Mouse (Mus musculus) kidney, postnatal 25 days (tissue): ENCODE measurements around the gene Serpinb1b.
A peak's percentile ranks its signal among the peaks of the same experiment; 100 is the strongest.
"Not testable (repeated sequence)": the region's sequence is repeated elsewhere in the genome, so short reads cannot be mapped to it uniquely, and the experiment has no call there.

Experiments
- DNase-seq, 2 experiments: peaks; one replicate each; pipeline ENCODE4 v3.0.0; 2021; ENCODE audit warnings: mixed read lengths in 2 of 2

The Serpinb1b gene

GRCm38 (mm10) chr13:33078056-33078705 lies at the start of gene Serpinb1b:
TSS of gene Serpinb1b (plus strand) at chr13:33078575.
- DNase-seq = no peak

GRCm38 (mm10) chr13:33029478-33029877 lies 48.9 kb upstream of the Serpinb1b start:
- not testable (repeated sequence) for DNase-seq

GRCm38 (mm10) chr13:33030281-33030680 lies 48.1 kb upstream of the Serpinb1b start:
- DNase-seq = no peak

GRCm38 (mm10) chr13:33035506-33035905 lies 42.9 kb upstream of the Serpinb1b start:
- DNase-seq = no peak

DNA sequence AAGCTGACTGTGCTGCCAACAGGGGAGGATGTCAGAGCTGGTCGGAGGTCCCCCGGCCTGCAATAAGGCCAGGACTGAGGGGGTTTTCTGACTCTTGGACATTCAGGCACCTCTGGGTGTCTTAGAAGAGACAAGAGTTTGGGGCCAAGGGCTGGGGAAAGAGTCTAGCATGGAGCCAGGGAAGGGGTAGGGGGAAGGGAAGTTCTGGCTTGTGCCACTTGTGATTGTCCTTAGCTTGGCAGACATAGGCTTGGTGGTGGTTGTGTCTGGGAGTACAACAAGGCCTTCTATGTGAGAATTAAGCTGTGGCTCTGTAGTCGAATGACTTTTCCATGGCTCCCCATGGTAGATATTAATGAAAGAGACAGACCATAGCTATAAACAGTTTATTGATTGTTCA lies 34.8 kb upstream of the Serpinb1b start:
- no peak for DNase-seq

- no peak for DNase-seq
These were observed 31.1 kb upstream of the Serpinb1b start for GRCm38 (mm10) chr13:33047234-33047633.

GRCm38 (mm10) chr13:33048187-33048586 lies 30.2 kb upstream of the Serpinb1b start:
- no peak for DNase-seq

- no peak for DNase-seq
These were observed 26.7 kb upstream of the Serpinb1b start for GRCm38 (mm10) chr13:33051697-33052096.

DNA sequence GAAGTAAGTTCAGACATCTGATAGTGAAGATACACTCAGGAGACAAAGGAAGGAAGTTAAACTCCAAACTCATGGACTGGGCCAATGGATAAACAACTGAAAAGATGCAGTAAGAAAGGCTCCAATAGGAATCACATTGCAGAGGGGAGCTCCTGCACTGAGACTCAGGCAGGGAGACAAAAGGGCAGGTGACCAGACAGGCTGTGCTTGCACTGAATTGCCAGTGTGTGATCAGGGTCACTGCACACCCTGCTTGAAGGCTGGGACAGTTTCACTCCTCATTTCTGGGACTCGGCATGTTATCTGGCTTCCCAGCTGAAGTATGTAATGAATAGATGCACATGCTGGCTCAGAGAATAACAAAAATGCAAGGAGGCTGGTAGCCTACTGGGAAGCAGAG lies 15.3 kb upstream of the Serpinb1b start:
- peak in 1 of 2 experiments; percentile 2 for DNase-seq

- DNase-seq = no peak
These were observed 10.9 kb upstream of the Serpinb1b start for GRCm38 (mm10) chr13:33067387-33067977.

DNA sequence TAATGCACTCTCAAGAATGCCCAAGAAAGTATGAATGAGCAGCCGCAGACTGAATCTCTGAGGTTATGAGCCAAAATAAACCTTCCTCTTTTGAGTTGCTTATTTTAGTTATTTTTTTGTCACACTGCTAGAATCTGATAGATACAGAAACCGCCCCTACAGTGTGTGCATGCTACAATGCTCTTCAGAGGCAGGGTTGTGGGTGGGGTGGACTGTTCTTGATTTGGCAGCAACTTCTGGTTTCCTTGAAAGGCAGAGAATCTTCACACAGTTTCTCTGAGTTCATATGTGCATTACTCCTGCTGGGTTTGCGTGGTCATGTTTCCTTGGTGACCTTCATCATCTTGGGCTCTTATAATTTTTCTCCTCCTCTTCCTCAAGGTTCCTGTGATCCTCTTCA lies 10.2 kb upstream of the Serpinb1b start:
- DNase-seq = no peak

- no peak for DNase-seq
These were observed 6.6 kb upstream of the Serpinb1b start for GRCm38 (mm10) chr13:33071776-33072175.

- DNase-seq = peak; percentile 53 to 66
These were observed 4.3 kb upstream of the Serpinb1b start for GRCm38 (mm10) chr13:33074029-33074428.

DNA sequence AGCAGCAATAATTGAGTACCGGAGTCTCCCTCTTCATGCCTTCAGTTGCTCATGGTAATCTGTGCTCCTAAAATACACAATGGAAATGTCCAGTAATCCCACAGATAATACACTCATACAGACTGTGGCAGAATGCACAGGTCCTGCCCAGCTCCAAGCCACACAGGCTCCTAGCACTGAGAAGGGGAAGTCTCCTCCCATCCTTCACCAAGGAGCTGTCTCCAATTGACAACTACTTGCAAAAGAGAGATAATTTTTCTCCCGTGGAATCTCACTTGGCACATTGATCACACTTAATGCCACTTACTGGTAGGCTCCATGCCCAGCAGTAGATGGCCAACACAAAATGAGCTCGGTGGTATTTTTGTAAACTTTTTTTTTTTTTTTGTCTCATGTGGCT lies 2.1 kb upstream of the Serpinb1b start:
- no peak for DNase-seq

- DNase-seq = no peak
These were observed 1.2 kb upstream of the Serpinb1b start for GRCm38 (mm10) chr13:33077026-33077685.

DNA sequence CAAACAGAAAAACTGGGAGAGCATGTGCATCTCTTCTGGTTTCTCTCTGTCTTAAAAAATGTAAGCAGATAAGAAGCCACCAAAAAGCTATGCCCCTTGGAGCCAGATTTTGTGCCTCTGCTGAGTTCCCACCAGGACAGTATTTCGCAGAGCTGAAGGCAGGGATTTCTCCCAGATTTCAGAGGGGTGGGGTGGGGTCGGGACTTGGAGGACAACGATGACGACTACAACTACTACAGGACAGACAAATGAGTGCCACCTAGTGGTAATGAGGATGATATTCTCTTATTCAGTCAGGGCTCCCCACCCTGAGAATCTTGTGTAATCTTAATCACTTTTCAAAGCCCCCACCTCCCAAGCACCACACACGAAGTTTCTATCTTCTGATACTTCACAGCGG lies 1.0 kb downstream of the Serpinb1b start:
- DNase-seq = no peak

DNA sequence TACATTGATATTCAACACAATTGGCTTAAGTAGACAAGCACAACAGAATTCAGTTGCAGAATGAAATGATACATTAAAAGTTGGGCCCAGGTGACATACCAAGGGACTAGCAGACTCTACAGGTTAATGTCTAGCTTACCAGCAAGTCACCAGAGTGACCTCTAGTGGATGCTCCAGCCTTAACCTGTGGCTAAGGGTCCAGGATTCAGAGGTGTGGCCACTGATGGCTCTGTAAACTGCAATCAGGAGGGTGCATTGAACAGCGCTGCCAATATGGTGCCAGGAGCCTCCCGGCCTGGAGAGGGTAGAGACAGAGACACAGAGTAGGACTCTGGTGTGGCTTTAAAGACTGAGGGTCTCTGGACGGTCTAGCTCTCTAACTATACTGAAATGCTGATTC lies 2.0 kb downstream of the Serpinb1b start:
- peak; percentile 35 to 59 for DNase-seq

GRCm38 (mm10) chr13:33083834-33084233 lies 5.5 kb downstream of the Serpinb1b start:
- DNase-seq = no peak

GRCm38 (mm10) chr13:33084975-33085694 lies 6.8 kb downstream of the Serpinb1b start:
- DNase-seq = no peak

DNA sequence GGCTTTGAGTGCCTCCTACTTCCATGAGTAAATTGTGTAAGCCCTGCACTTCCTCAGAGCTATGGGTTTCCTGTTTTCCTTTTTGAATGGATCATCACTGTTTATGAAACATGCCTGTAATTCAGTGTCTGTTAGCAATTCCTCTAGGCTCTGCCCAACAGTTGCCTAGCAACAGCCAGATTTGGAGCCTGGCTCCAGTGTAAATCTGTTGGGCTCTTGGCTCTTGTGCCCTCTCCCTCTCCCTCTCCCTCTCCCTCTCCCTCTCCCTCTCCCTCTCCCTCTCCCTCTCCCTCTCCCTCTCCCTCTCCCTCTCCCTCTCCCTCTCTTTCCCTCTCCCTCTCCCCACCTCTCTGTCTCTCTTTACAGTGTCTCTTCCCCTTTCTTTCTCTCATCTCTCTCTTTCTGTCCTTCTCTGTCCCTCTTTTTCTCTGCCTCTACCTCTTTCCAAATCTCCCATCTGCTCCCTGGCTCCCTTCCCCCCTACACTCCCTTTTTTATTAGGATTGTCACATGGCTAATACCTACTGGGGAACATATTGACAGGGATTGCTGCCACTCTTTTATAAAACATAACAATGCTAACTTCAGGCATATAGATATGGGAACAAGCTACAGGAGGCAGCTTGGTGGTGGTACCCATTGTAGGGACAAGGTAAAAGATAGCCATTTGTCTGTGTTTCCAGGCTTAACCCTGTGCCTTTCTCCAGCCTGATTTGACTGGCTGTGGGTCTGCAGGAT lies 7.5 kb downstream of the Serpinb1b start:
- no peak for DNase-seq

GRCm38 (mm10) chr13:33089566-33089965 lies 11.2 kb downstream of the Serpinb1b start:
- no peak for DNase-seq

GRCm38 (mm10) chr13:33090546-33090945 lies 12.2 kb downstream of the Serpinb1b start:
- DNase-seq = no peak

GRCm38 (mm10) chr13:33091306-33091705 lies 12.9 kb downstream of the Serpinb1b start:
- no peak for DNase-seq
